Mouse (Mus musculus): ENCODE data around the gene Muc1. TPM values are rescaled to one million over a fixed set of nuclear protein-coding genes. Genes with fewer than 3 reads are reported as not detected.

The Muc1 gene
- polyA plus RNA-seq, 1 experiment = not detected

DNA sequence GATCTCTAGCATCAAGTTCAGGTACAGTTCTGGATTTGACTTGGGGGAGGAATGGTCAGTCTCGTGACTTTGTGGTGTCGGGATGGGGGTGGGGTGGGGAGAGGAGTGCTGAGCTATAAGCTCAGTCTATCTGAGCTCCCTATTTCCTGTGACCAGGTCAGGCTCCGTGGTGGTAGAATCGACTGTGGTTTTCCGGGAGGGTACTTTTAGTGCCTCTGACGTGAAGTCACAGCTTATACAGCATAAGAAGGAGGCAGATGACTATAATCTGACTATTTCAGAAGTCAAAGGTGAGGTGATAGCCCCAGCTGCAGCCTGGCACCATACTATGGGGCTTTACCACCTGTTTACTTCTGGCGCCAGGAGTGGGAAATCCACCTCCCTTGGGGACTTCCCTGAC is 2.5 kb downstream of the Muc1 start:
- H3K27ac ChIP-seq (ENCODE audit: insufficient read depth, low read depth, low read length) = no peak overlapping the region
- H3K4me3 ChIP-seq (ENCODE audit: insufficient read depth, low read length) = no peak overlapping the region
- no peak for TF ChIP-seq CTCF (IDR thresholded peaks at IDR 0.05; ENCODE audit: low read depth, low read length)
- no peak for TF ChIP-seq POLR2A (IDR thresholded peaks at IDR 0.05; ENCODE audit: borderline replicate concordance, low read depth, low read length)
- H3K4me1 ChIP-seq (ENCODE audit: control insufficient read depth, insufficient read depth, low read length) = peaks cover 25% of the 10 kb centered on the region

DNA sequence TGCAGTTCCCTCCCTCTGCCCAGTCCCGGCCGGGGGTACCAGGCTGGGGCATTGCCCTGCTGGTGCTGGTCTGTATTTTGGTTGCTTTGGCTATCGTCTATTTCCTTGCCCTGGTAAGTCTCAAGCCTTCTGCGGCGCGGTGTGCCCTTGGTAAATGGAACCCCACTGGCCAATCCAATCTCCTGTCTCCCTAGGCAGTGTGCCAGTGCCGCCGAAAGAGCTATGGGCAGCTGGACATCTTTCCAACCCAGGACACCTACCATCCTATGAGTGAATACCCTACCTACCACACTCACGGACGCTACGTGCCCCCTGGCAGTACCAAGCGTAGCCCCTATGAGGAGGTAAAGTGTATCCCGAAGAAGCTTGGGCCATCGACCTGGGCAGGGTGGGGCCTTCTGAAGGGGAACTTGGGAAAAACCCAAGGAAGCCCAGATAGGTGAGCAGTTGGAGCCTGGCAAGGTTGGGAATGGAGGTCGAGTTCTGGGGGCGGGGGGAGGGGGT is 3.0 kb downstream of the Muc1 start:
- Histone ChIP-seq H3K4me3 (ENCODE audit: insufficient read depth, low read length) (no peak overlapping the region), H3K27ac (ENCODE audit: insufficient read depth, low read depth, low read length) (no peak overlapping the region), H3K4me1 (ENCODE audit: control insufficient read depth, insufficient read depth, low read length) (peaks cover 25% of the 10 kb centered on the region)
- TF ChIP-seq CTCF (IDR thresholded peaks at IDR 0.05; ENCODE audit: low read depth, low read length) = no peak
- TF ChIP-seq POLR2A (IDR thresholded peaks at IDR 0.05; ENCODE audit: borderline replicate concordance, low read depth, low read length) = no peak

DNA sequence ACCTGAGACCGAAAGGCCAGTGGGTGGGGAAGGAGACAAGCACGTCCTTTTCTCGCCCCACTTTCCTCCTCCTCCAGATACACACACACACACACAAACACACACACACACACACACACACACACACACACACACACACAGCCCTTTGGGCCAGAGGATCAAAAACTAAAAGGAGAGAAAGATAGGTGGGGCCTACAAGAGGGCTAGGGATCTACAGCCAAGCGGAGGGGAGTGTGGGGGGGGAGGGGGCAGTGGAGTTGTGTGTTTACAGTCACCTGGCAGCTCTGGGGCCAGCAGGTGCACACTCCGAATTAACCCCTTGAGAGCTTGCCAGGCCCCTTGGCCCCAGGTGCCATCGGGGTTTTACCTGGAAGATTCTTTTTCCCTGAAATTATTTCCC is 3.8 kb downstream of the Muc1 start:
- no peak for TF ChIP-seq POLR2A (IDR thresholded peaks at IDR 0.05; ENCODE audit: borderline replicate concordance, low read depth, low read length)
- no peak for TF ChIP-seq CTCF (IDR thresholded peaks at IDR 0.05; ENCODE audit: low read depth, low read length)
- Histone ChIP-seq H3K4me3 (ENCODE audit: insufficient read depth, low read length) (no peak overlapping the region), H3K4me1 (ENCODE audit: control insufficient read depth, insufficient read depth, low read length) (peaks cover 24% of the 10 kb centered on the region), H3K27ac (ENCODE audit: insufficient read depth, low read depth, low read length) (no peak overlapping the region)

DNA sequence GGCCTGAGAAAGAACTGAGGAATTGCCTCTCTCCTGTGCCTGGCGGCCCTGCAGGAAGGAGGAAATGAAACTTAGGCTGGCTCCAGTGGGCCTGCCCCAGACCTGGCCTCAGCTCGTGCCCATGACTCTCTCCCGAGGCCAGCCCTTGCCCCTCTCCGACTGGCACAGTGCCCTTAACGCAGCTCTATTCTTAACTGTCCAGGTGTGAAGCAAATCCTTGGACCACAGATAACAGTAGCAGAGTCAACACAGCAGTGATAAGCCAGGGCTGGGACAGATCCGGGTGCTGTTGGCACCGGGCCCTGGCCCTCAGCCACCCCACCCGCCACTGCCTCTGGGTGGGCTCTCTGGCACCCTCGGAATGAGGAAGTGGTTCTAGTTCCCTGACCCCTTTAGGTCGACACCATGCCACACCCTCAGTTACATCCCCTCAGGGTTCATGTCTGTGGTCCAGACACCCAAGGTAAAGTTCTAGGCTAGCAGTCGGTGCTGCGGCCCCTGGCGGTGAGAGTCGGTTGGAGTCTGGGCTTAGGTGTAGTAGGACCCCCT is 4.8 kb downstream of the Muc1 start:
- peak overlapping the region; percentile 48 for H3K27ac ChIP-seq (ENCODE audit: insufficient read depth, low read depth, low read length)
- peaks cover 20% of the 10 kb centered on the region for H3K4me1 ChIP-seq (ENCODE audit: control insufficient read depth, insufficient read depth, low read length)
- no peak for TF ChIP-seq POLR2A (IDR thresholded peaks at IDR 0.05; ENCODE audit: borderline replicate concordance, low read depth, low read length)
- TF ChIP-seq CTCF (IDR thresholded peaks at IDR 0.05; ENCODE audit: low read depth, low read length) = no peak
- no peak overlapping the region for H3K4me3 ChIP-seq (ENCODE audit: insufficient read depth, low read length)

DNA sequence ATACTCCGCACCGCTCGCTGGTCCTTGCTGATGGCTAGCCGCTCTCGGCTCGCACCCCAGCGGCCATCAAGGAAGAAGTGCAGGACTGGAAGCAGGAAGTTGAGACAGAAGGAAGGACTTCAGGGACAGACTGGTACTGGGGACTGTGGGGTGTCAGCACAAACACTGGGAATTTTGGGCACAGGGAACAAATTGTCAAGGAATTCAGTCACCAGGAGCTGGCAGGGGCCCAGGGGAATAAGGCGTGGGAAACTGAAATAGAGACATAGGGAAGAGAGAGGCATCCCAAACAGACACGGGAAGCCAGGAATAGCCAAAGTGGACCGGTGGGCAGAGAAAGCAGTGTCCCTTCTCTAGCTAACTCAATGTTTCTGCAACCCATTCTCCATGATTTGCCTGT is 7.7 kb downstream of the Muc1 start:
- Histone ChIP-seq H3K4me3 (ENCODE audit: insufficient read depth, low read length) (no peak overlapping the region), H3K27ac (ENCODE audit: insufficient read depth, low read depth, low read length) (no peak overlapping the region), H3K4me1 (ENCODE audit: control insufficient read depth, insufficient read depth, low read length) (peaks cover 18% of the 10 kb centered on the region)
- TF ChIP-seq CTCF (IDR thresholded peaks at IDR 0.05; ENCODE audit: low read depth, low read length) = no peak
- TF ChIP-seq POLR2A (IDR thresholded peaks at IDR 0.05; ENCODE audit: borderline replicate concordance, low read depth, low read length) = no peak

DNA sequence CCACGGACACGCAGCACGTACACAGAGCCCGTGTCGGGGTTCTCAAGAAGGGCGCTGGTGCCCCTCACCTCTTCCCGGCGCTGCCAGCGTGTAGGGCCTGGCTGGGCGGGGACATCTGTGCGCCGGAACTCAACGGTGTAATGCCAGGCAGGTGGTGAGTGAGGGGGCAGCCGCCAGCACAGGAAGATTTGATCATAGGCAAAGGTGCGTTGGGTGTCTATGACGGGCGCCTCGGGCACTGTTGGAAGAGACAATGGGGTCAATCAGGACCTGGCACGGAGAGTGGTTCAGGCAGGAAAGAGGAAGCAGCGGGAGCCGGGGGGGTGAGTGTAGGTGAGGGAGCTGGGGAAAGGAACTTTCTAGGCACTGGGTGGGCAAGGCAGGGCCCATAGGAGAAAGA is 8.8 kb downstream of the Muc1 start:
- H3K4me1 ChIP-seq (ENCODE audit: control insufficient read depth, insufficient read depth, low read length) = peaks cover 18% of the 10 kb centered on the region
- H3K4me3 ChIP-seq (ENCODE audit: insufficient read depth, low read length) = no peak overlapping the region
- TF ChIP-seq POLR2A (IDR thresholded peaks at IDR 0.05; ENCODE audit: borderline replicate concordance, low read depth, low read length) (no peak), CTCF (IDR thresholded peaks at IDR 0.05; ENCODE audit: low read depth, low read length) (no peak)
- H3K27ac ChIP-seq (ENCODE audit: insufficient read depth, low read depth, low read length) = no peak overlapping the region

DNA sequence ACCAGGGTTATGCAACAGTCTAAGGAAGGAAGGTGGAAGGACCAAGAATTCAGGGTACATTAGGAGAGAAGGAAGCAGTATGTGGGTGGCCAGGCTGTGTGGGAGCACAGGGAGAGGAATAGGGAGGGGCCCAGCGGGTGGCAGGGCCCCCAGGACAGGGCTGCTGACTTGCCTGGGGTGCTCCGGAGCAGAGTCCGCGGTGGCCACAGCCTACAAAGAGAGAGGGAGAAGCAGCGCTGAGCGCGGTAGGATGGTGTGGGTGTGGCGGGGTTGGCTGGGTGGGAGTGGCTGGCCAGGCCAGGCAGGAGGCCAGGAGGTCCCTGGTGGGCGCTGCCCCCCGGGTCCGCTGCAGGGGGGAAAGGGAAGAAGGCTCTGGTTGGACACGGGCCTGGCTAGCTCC is 9.6 kb downstream of the Muc1 start:
- no peak for TF ChIP-seq POLR2A (IDR thresholded peaks at IDR 0.05; ENCODE audit: borderline replicate concordance, low read depth, low read length)
- TF ChIP-seq CTCF (IDR thresholded peaks at IDR 0.05; ENCODE audit: low read depth, low read length) = no peak
- Histone ChIP-seq H3K4me1 (ENCODE audit: control insufficient read depth, insufficient read depth, low read length) (peaks cover 11% of the 10 kb centered on the region), H3K4me3 (ENCODE audit: insufficient read depth, low read length) (no peak overlapping the region), H3K27ac (ENCODE audit: insufficient read depth, low read depth, low read length) (no peak overlapping the region)

DNA sequence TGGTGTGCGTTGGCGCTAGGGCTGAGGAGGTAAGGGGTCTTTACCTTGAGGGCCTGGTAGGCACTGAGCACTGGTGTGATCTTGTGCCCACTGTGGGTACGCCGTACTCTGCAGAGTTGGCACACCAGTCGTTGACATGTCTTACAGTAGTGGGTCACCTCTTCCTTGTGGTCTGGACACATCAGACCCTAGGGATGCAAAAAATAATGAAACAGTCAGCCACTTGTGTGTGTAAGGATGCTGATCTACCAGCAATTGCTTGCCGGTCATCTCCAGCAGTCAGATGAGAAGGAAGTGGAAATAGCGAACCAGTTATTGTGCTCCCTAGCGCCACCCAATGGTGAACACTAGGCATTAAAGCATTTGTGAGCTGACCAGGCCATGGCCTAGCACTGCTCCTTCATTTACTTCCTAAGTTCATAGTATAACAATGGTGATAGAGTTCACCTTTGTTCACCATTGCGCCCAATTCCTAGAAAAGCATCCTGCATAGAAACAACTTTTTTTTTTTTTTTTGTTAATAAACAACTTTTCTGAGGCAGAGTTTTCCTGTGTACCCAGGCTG is 13.6 kb downstream of the Muc1 start:
- Histone ChIP-seq H3K4me3 (ENCODE audit: insufficient read depth, low read length) (no peak overlapping the region), H3K4me1 (ENCODE audit: control insufficient read depth, insufficient read depth, low read length) (peaks cover 4% of the 10 kb centered on the region), H3K27ac (ENCODE audit: insufficient read depth, low read depth, low read length) (no peak overlapping the region)
- TF ChIP-seq POLR2A (IDR thresholded peaks at IDR 0.05; ENCODE audit: borderline replicate concordance, low read depth, low read length) = no peak
- peak; percentile 34; the same call in 1 of the 2 replicates for TF ChIP-seq CTCF (IDR thresholded peaks at IDR 0.05; ENCODE audit: low read depth, low read length)

DNA sequence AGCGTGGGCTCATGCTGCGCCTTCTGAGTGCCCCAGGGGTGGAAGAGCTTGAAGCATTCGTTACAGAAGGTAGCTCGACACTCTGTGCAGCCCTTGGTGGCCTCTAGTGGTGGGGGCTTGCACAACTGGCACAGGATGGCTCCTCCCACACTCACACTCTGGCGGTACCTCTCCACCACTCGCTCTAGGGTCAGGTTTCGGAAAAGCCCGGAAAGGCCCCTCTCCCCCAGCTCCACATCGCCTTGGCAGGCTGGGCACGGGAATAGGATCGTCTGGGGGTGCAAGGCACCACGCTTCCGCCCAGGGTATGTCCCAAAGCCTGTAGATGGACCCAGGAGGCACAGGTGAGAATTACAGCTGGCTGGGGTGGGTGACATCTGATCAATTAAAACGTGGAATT is 14.8 kb downstream of the Muc1 start:
- peaks cover 10% of the 10 kb centered on the region for H3K4me1 ChIP-seq (ENCODE audit: control insufficient read depth, insufficient read depth, low read length)
- no peak overlapping the region for H3K27ac ChIP-seq (ENCODE audit: insufficient read depth, low read depth, low read length)
- H3K4me3 ChIP-seq (ENCODE audit: insufficient read depth, low read length) = no peak overlapping the region
- TF ChIP-seq CTCF (IDR thresholded peaks at IDR 0.05; ENCODE audit: low read depth, low read length) (no peak), POLR2A (IDR thresholded peaks at IDR 0.05; ENCODE audit: borderline replicate concordance, low read depth, low read length) (no peak)

DNA sequence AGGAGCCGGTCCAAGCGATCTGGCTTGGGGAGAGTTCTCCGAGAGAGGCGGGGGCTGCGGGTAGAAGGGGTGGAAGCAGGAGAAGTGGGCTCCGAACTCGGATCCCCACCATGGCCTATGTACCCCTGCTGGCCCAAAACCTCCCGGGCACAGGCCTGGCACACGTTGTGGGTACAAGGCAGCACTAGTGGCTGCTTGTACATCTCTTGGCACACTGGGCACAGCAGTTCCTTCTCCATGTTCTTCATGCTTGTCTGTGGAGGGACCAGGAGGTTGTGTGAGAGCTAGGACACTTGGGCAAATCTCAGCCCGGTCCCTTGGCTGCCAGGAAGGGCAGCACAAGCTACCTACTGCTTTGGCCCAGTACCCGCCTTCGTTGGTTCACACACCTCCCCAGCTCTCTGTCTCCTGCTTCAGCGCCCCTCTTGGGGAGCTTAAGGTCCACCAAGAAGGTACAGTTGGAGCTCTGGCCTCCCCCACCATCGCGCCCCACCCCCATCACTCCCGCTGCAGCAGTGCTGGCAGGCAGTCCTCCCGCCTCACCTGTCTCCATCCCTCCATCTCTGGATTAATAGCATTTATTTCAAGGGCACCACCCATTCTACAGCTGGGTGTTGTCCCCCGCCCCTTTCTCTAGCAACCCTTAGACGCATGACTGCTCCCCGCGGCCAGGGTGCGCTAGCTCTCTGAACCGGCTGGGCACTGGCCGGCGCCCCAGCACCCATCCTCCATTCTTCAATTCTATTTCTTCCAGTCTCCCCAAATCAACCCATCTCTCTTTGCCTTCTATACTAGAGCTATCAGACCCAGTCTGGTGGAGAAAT is 15.5 kb downstream of the Muc1 start:
- TF ChIP-seq POLR2A (IDR thresholded peaks at IDR 0.05; ENCODE audit: borderline replicate concordance, low read depth, low read length) (no peak), CTCF (IDR thresholded peaks at IDR 0.05; ENCODE audit: low read depth, low read length) (no peak)

More for the DNA sequence above, 15.5 kb downstream of the Muc1 start:
- Histone ChIP-seq H3K4me1 (ENCODE audit: control insufficient read depth, insufficient read depth, low read length) (peaks cover 10% of the 10 kb centered on the region), H3K4me3 (ENCODE audit: insufficient read depth, low read length) (no peak overlapping the region), H3K27ac (ENCODE audit: insufficient read depth, low read depth, low read length) (no peak overlapping the region)

Measured in bone marrow macrophage, adult 2 months (primary cell).